Mouse (Mus musculus) neural tube, embryonic 12.5 days (tissue): ENCODE results near the gene C730034F03Rik. TPM values are rescaled to one million over a fixed set of nuclear protein-coding genes. Genes with fewer than 3 reads are reported as not detected.

Experiments used
- ATAC-seq: fragments of 200-750 bp; cut with Nextera tagmentation; 2 replicates; pipeline ENCODE4 v1.8.0; 2017; ENCODE audit warnings: low read depth, mild to moderate bottlenecking, moderate TSS enrichment, moderate library complexity; ENCODE audit not compliant: low FRiP score
- H3K27ac ChIP-seq: fragments of 300-500 bp; sonication (generic); 2 replicates; pipeline ENCODE4 v1.5.1; 2016
- H3K27me3 ChIP-seq: fragments of 300-500 bp; sonication (generic); replicated peaks from 2 replicates; pipeline ENCODE4 v1.6.1; 2016; ENCODE audit warnings: mild to moderate bottlenecking
- H3K36me3 ChIP-seq: fragments of 300-500 bp; sonication (generic); 2 replicates; pipeline ENCODE4 v1.6.1; 2016; ENCODE audit warnings: mild to moderate bottlenecking
- H3K4me1 ChIP-seq: fragments of 300-500 bp; sonication (generic); 2 replicates; pipeline ENCODE4 v1.6.1; 2016
- H3K4me2 ChIP-seq: fragments of 300-500 bp; sonication (generic); replicated peaks from 2 replicates; pipeline ENCODE4 v1.6.1; 2016; ENCODE audit warnings: mild to moderate bottlenecking
- H3K4me3 ChIP-seq: fragments of 300-500 bp; sonication (generic); 2 replicates; pipeline ENCODE4 v1.5.1; 2016
- H3K9ac ChIP-seq: fragments of 300-500 bp; sonication (generic); 2 replicates; pipeline ENCODE4 v1.6.1; 2016; ENCODE audit warnings: mild to moderate bottlenecking
- H3K9me3 ChIP-seq: fragments of 300-500 bp; sonication (generic); 2 replicates; pipeline ENCODE4 v1.6.1; 2016; ENCODE audit warnings: mild to moderate bottlenecking
- WGBS: fragments of 180-500 bp; shearing (Covaris S2); methylation state at CpG from one replicate; pipeline ENCODE4 v1.1.7; 2016; 5-methylcytosine and 5-hydroxymethylcytosine counted together
- polyA plus RNA-seq: library from polyadenylated mRNA; unstranded; fragments of >200 nt; fragmentation: Nextera tagmentation; extraction: Ambion mirVana; gene quantifications from 2 replicates; pipeline ENCODE4 v1.2.1, GENCODE M21; 2016

Gene C730034F03Rik
- polyA plus RNA-seq, 1 experiment from 2014 or later = 5.3 TPM

- Histone ChIP-seq H3K36me3 (peaks cover 40% of the 10 kb centered on the region), H3K4me3 (no peak overlapping the region), H3K27ac (no peak overlapping the region), H3K9ac (no peak overlapping the region), H3K4me1 (no peaks in the 10 kb centered on the region), H3K4me2 (no peak overlapping the region), H3K27me3 (no peaks in the 10 kb centered on the region), H3K9me3 (no peaks in the 10 kb centered on the region)
- 66% methylated on average over 5 of the region's 5 CpGs for WGBS
- ATAC-seq = no peak
Measured at GRCm38 (mm10) chr15:89463334-89464235, 34.2 kb downstream of the C730034F03Rik start.

GRCm38 (mm10) chr15:89465052-89465451, 35.7 kb downstream of the C730034F03Rik start:
- Histone ChIP-seq H3K4me1 (no peaks in the 10 kb centered on the region), H3K9me3 (no peaks in the 10 kb centered on the region), H3K9ac (no peak overlapping the region), H3K27ac (no peak overlapping the region), H3K4me3 (no peak overlapping the region), H3K36me3 (peaks cover 27% of the 10 kb centered on the region), H3K27me3 (no peaks in the 10 kb centered on the region), H3K4me2 (no peak overlapping the region)
- 8% methylated on average over 1 of the region's 1 CpGs for WGBS
- peak; percentile 13; the same call in 1 of the 2 replicates for ATAC-seq

- H3K9ac ChIP-seq = no peak overlapping the region
- H3K4me1 ChIP-seq = no peaks in the 10 kb centered on the region
- no peaks in the 10 kb centered on the region for H3K27me3 ChIP-seq
- no peak overlapping the region for H3K4me3 ChIP-seq
- no peak overlapping the region for H3K4me2 ChIP-seq
- H3K9me3 ChIP-seq = no peaks in the 10 kb centered on the region
- 30% methylated on average over 2 of the region's 2 CpGs for WGBS
- no peak overlapping the region for H3K27ac ChIP-seq
- H3K36me3 ChIP-seq = no peaks in the 10 kb centered on the region
- ATAC-seq = no peak
Measured at GRCm38 (mm10) chr15:89468577-89468976, 39.2 kb downstream of the C730034F03Rik start.

- no peak for ATAC-seq
- no peak overlapping the region for H3K4me3 ChIP-seq
- no peak overlapping the region for H3K4me2 ChIP-seq
- H3K4me1 ChIP-seq = peaks cover 8% of the 10 kb centered on the region
- H3K9ac ChIP-seq = no peak overlapping the region
- H3K36me3 ChIP-seq = no peaks in the 10 kb centered on the region
- no peak overlapping the region for H3K27ac ChIP-seq
- no peaks in the 10 kb centered on the region for H3K9me3 ChIP-seq
- H3K27me3 ChIP-seq = no peaks in the 10 kb centered on the region
- WGBS = 86% methylated on average over 4 of the region's 4 CpGs
Measured at GRCm38 (mm10) chr15:89471476-89471875, 42.1 kb downstream of the C730034F03Rik start.

GRCm38 (mm10) chr15:89473370-89473769, 44.0 kb downstream of the C730034F03Rik start:
- no peak for ATAC-seq
- 83% methylated on average over 9 of the region's 9 CpGs for WGBS

GRCm38 (mm10) chr15:89473921-89474320, 44.5 kb downstream of the C730034F03Rik start:
- Histone ChIP-seq H3K36me3 (no peaks in the 10 kb centered on the region), H3K27ac (no peak overlapping the region), H3K27me3 (no peaks in the 10 kb centered on the region), H3K4me1 (peaks cover 8% of the 10 kb centered on the region), H3K4me3 (no peak overlapping the region), H3K4me2 (no peak overlapping the region), H3K9ac (no peak overlapping the region), H3K9me3 (no peaks in the 10 kb centered on the region)
- ATAC-seq = no peak
- 96% methylated on average over 8 of the region's 8 CpGs for WGBS

More at GRCm38 (mm10) chr15:89473370-89473769, 44.0 kb downstream of the C730034F03Rik start:
- no peak overlapping the region for H3K4me3 ChIP-seq
- H3K9ac ChIP-seq = no peak overlapping the region
- H3K9me3 ChIP-seq = no peaks in the 10 kb centered on the region
- H3K4me2 ChIP-seq = no peak overlapping the region
- no peak overlapping the region for H3K27ac ChIP-seq
- no peaks in the 10 kb centered on the region for H3K36me3 ChIP-seq
- peaks cover 8% of the 10 kb centered on the region for H3K4me1 ChIP-seq
- no peaks in the 10 kb centered on the region for H3K27me3 ChIP-seq

- Histone ChIP-seq H3K4me3 (no peak overlapping the region), H3K27ac (no peak overlapping the region), H3K4me2 (peak overlapping the region; percentile 86; the same call in 1 of the 2 replicates), H3K36me3 (no peaks in the 10 kb centered on the region), H3K9ac (0 out of 2 replicates have a peak overlapping the region, but pooled peaks have one; percentile 64), H3K4me1 (peaks cover 8% of the 10 kb centered on the region), H3K9me3 (no peaks in the 10 kb centered on the region), H3K27me3 (no peaks in the 10 kb centered on the region)
- ATAC-seq = no peak
- 92% methylated on average over 19 of the region's 19 CpGs for WGBS
Measured at GRCm38 (mm10) chr15:89474596-89475292, 45.4 kb downstream of the C730034F03Rik start.

- peak; percentile 14; the same call in 1 of the 2 replicates for ATAC-seq
- 91% methylated on average over 7 of the region's 7 CpGs for WGBS
- no peaks in the 10 kb centered on the region for H3K9me3 ChIP-seq
- H3K4me2 ChIP-seq = peak overlapping the region; percentile 86
- H3K36me3 ChIP-seq = no peaks in the 10 kb centered on the region
- peak overlapping the region; percentile 64; the same call in 1 of the 2 replicates for H3K9ac ChIP-seq
- H3K27ac ChIP-seq = no peak overlapping the region
- no peaks in the 10 kb centered on the region for H3K27me3 ChIP-seq
- H3K4me1 ChIP-seq = peaks cover 8% of the 10 kb centered on the region
- H3K4me3 ChIP-seq = peak overlapping the region; percentile 53; the same call in 1 of the 2 replicates
Measured at GRCm38 (mm10) chr15:89475293-89475600, 45.9 kb downstream of the C730034F03Rik start.

GRCm38 (mm10) chr15:89475611-89476474, 46.5 kb downstream of the C730034F03Rik start:
- Histone ChIP-seq H3K4me3 (peak overlapping the region; percentile 53), H3K27ac (no peak overlapping the region), H3K4me1 (peaks cover 8% of the 10 kb centered on the region), H3K27me3 (no peaks in the 10 kb centered on the region), H3K4me2 (peak overlapping the region; percentile 86), H3K36me3 (no peaks in the 10 kb centered on the region), H3K9me3 (no peaks in the 10 kb centered on the region), H3K9ac (peak overlapping the region; percentile 64)
- ATAC-seq = peak; percentile 96
- WGBS = 11% methylated on average over 44 of the region's 44 CpGs

GRCm38 (mm10) chr15:89476475-89476815, 47.1 kb downstream of the C730034F03Rik start:
- WGBS = 12% methylated on average over 5 of the region's 5 CpGs
- H3K4me2 ChIP-seq = peak overlapping the region; percentile 86
- H3K27ac ChIP-seq = no peak overlapping the region
- peaks cover 8% of the 10 kb centered on the region for H3K4me1 ChIP-seq
- H3K4me3 ChIP-seq = peak overlapping the region; percentile 53
- H3K36me3 ChIP-seq = no peaks in the 10 kb centered on the region
- H3K27me3 ChIP-seq = no peaks in the 10 kb centered on the region
- H3K9me3 ChIP-seq = no peaks in the 10 kb centered on the region
- H3K9ac ChIP-seq = peak overlapping the region; percentile 64
- ATAC-seq = peak; percentile 8; the same call in 1 of the 2 replicates

GRCm38 (mm10) chr15:89477091-89477491, 47.7 kb downstream of the C730034F03Rik start, which contains the start of gene Arsa:
Arsa (minus strand) TSS chr15:89477425.
- Histone ChIP-seq H3K27ac (no peak within 1 kb of the TSS), H3K4me2 (peak within 1 kb of the TSS; percentile 86), H3K4me3 (peak within 1 kb of the TSS; percentile 53), H3K9ac (peak within 1 kb of the TSS; percentile 64), H3K4me1 (peaks cover 8% of the 10 kb centered on the region), H3K27me3 (no peaks in the 10 kb centered on the region), H3K9me3 (no peaks in the 10 kb centered on the region), H3K36me3 (no peaks in the 10 kb centered on the region)
- ATAC-seq = no peak
- WGBS = 31% methylated on average over 9 of the region's 9 CpGs
